Mouse (Mus musculus) hindbrain, embryonic 11.5 days (tissue): ENCODE measurements at regions not wholly inside any gene's neighbourhood (a gene's known extent, or its start where the extent isn't known, plus 50 kb on each side); places are given as distances from the start of the nearest gene placed in this dataset.

Experiments used
- ATAC-seq: fragments of 200-750 bp; cut with Nextera tagmentation; 2 replicates; pipeline ENCODE4 v1.8.0; 2017; ENCODE audit warnings: mild to moderate bottlenecking, moderate TSS enrichment, moderate library complexity; ENCODE audit not compliant: low FRiP score
- DNase-seq: peaks from one replicate; pipeline ENCODE4 v3.0.0-alpha.2; 2015; ENCODE audit warnings: low spot score
- H3K27ac ChIP-seq: fragments of 300-500 bp; sonication (generic); 2 replicates; pipeline ENCODE4 v1.5.1; 2014; ENCODE audit warnings: mild to moderate bottlenecking, low read depth, low read length
- H3K27me3 ChIP-seq: fragments of 300-500 bp; sonication (generic); 2 replicates; pipeline ENCODE4 v1.6.1; 2014; ENCODE audit warnings: mild to moderate bottlenecking, low read length, moderate library complexity, mixed read lengths; ENCODE audit not compliant: control insufficient read depth, insufficient read depth
- H3K36me3 ChIP-seq: fragments of 300-500 bp; sonication (generic); 2 replicates; pipeline ENCODE4 v1.6.1; 2014; ENCODE audit warnings: mild to moderate bottlenecking, low read length, moderate library complexity, mixed read lengths; ENCODE audit not compliant: control insufficient read depth, insufficient read depth
- H3K4me1 ChIP-seq: fragments of 300-500 bp; sonication (generic); replicated peaks from 2 replicates; pipeline ENCODE4 v1.6.1; 2014; ENCODE audit warnings: low read length, mixed read lengths; ENCODE audit not compliant: control insufficient read depth, insufficient read depth
- H3K4me2 ChIP-seq: fragments of 300-500 bp; sonication (generic); replicated peaks from 2 replicates; pipeline ENCODE4 v1.6.1; 2014; ENCODE audit warnings: mild to moderate bottlenecking, low read depth, low read length
- H3K4me3 ChIP-seq: fragments of 300-500 bp; sonication (generic); 2 replicates; pipeline ENCODE4 v1.5.1; 2014; ENCODE audit warnings: low read depth, low read length
- H3K9ac ChIP-seq: fragments of 300-500 bp; sonication (generic); 2 replicates; pipeline ENCODE4 v1.6.1; 2014; ENCODE audit warnings: low read depth, low read length
- H3K9me3 ChIP-seq: fragments of 300-500 bp; sonication (generic); 2 replicates; pipeline ENCODE4 v1.6.1; 2016; ENCODE audit warnings: low read length; ENCODE audit not compliant: control insufficient read depth
- WGBS: fragments of 180-500 bp; shearing (Covaris S2); extraction: QIAGEN DNeasy Blood & Tissue Kit; methylation state at CpG from one replicate; pipeline ENCODE4 v1.1.7; 2014; 5-methylcytosine and 5-hydroxymethylcytosine counted together

GRCm38 (mm10) chr9:68462755-68463154 is 190.8 kb upstream of the Rora start:
- DNase-seq, result no peak

GRCm38 (mm10) chr9:68463637-68464304 is 189.8 kb upstream of the Rora start:
- no peak for DNase-seq
- ATAC-seq, result no peak

More at GRCm38 (mm10) chr9:68462755-68463154, 190.8 kb upstream of the Rora start:
- H3K4me1 ChIP-seq, result no peaks in the 10 kb centered on the region
- no peak overlapping the region for H3K4me3 ChIP-seq
- H3K27me3 ChIP-seq, result no peaks in the 10 kb centered on the region
- ATAC-seq, result no peak
- no peaks in the 10 kb centered on the region for H3K9me3 ChIP-seq
- H3K36me3 ChIP-seq, result no peaks in the 10 kb centered on the region
- no peak overlapping the region for H3K4me2 ChIP-seq
- no peak overlapping the region for H3K27ac ChIP-seq
- 90% methylated on average over 5 of the region's 5 CpGs for WGBS
- H3K9ac ChIP-seq, result no peak overlapping the region

GRCm38 (mm10) chr9:68466671-68467070 is 186.9 kb upstream of the Rora start:
- DNase-seq (no peak), ATAC-seq (no peak)
- Histone ChIP-seq H3K27me3 (no peaks in the 10 kb centered on the region), H3K9me3 (no peaks in the 10 kb centered on the region), H3K4me1 (no peaks in the 10 kb centered on the region), H3K36me3 (no peaks in the 10 kb centered on the region), H3K4me2 (no peak overlapping the region), H3K9ac (no peak overlapping the region), H3K4me3 (no peak overlapping the region), H3K27ac (no peak overlapping the region)
- 85% methylated on average over 5 of the region's 5 CpGs for WGBS

More at GRCm38 (mm10) chr9:68463637-68464304, 189.8 kb upstream of the Rora start:
- H3K4me3 ChIP-seq, result no peak overlapping the region
- no peaks in the 10 kb centered on the region for H3K36me3 ChIP-seq
- H3K9me3 ChIP-seq, result no peaks in the 10 kb centered on the region
- H3K9ac ChIP-seq, result no peak overlapping the region
- WGBS, result 81% methylated on average over 4 of the region's 4 CpGs
- no peaks in the 10 kb centered on the region for H3K27me3 ChIP-seq
- no peak overlapping the region for H3K27ac ChIP-seq
- no peak overlapping the region for H3K4me2 ChIP-seq
- H3K4me1 ChIP-seq, result no peaks in the 10 kb centered on the region

- 93% methylated on average over 12 of the region's 12 CpGs for WGBS
- no peaks in the 10 kb centered on the region; the same call in 1 of the 2 replicates for H3K4me1 ChIP-seq
- ATAC-seq (no peak), DNase-seq (no peak)
- no peak overlapping the region for H3K9ac ChIP-seq
- no peaks in the 10 kb centered on the region for H3K27me3 ChIP-seq
- H3K36me3 ChIP-seq, result no peaks in the 10 kb centered on the region
- H3K4me2 ChIP-seq, result no peak overlapping the region
- H3K27ac ChIP-seq, result no peak overlapping the region
- no peaks in the 10 kb centered on the region for H3K9me3 ChIP-seq
- no peak overlapping the region for H3K4me3 ChIP-seq
Observed at GRCm38 (mm10) chr9:68476391-68476790, 177.2 kb upstream of the Rora start.

GRCm38 (mm10) chr9:68477466-68477865 is 176.1 kb upstream of the Rora start:
- DNase-seq (no peak), ATAC-seq (no peak)
- no peaks in the 10 kb centered on the region for H3K9me3 ChIP-seq
- H3K36me3 ChIP-seq, result no peaks in the 10 kb centered on the region
- no peaks in the 10 kb centered on the region for H3K27me3 ChIP-seq
- no peak overlapping the region for H3K27ac ChIP-seq
- H3K4me2 ChIP-seq, result no peak overlapping the region
- WGBS, result 57% methylated on average over 3 of the region's 3 CpGs
- no peak overlapping the region for H3K4me3 ChIP-seq
- no peaks in the 10 kb centered on the region; the same call in 1 of the 2 replicates for H3K4me1 ChIP-seq
- no peak overlapping the region for H3K9ac ChIP-seq

- no peak for ATAC-seq
- H3K4me1 ChIP-seq, result no peaks in the 10 kb centered on the region
- no peaks in the 10 kb centered on the region for H3K36me3 ChIP-seq
- WGBS, result 87% methylated on average over 5 of the region's 5 CpGs
- no peak overlapping the region for H3K4me2 ChIP-seq
- no peak overlapping the region for H3K27ac ChIP-seq
- no peak for DNase-seq
- H3K9me3 ChIP-seq, result no peaks in the 10 kb centered on the region
- no peak overlapping the region for H3K4me3 ChIP-seq
- H3K27me3 ChIP-seq, result no peaks in the 10 kb centered on the region
- no peak overlapping the region for H3K9ac ChIP-seq
Observed at GRCm38 (mm10) chr9:68486646-68487045, 166.9 kb upstream of the Rora start.

GRCm38 (mm10) chr9:68491151-68491550 is 162.4 kb upstream of the Rora start:
- DNase-seq, result no peak
- no peak for ATAC-seq
- Histone ChIP-seq H3K27me3 (no peaks in the 10 kb centered on the region), H3K36me3 (no peaks in the 10 kb centered on the region), H3K4me1 (no peaks in the 10 kb centered on the region), H3K4me3 (no peak overlapping the region), H3K9ac (no peak overlapping the region), H3K27ac (no peak overlapping the region), H3K9me3 (no peaks in the 10 kb centered on the region), H3K4me2 (no peak overlapping the region)
- 85% methylated on average over 2 of the region's 2 CpGs for WGBS

- WGBS, result 48% methylated on average over 5 of the region's 5 CpGs
- H3K9ac ChIP-seq, result no peak overlapping the region
- H3K4me3 ChIP-seq, result no peak overlapping the region
- ATAC-seq (no peak), DNase-seq (no peak)
- no peak overlapping the region for H3K27ac ChIP-seq
- H3K9me3 ChIP-seq, result no peaks in the 10 kb centered on the region
- no peaks in the 10 kb centered on the region for H3K36me3 ChIP-seq
- no peaks in the 10 kb centered on the region for H3K27me3 ChIP-seq
- H3K4me1 ChIP-seq, result no peaks in the 10 kb centered on the region
- no peak overlapping the region for H3K4me2 ChIP-seq
Observed at GRCm38 (mm10) chr9:68521218-68521617, 132.4 kb upstream of the Rora start.

- DNase-seq (no peak), ATAC-seq (no peak)
- H3K27ac ChIP-seq, result no peak overlapping the region
- no peaks in the 10 kb centered on the region for H3K9me3 ChIP-seq
- no peaks in the 10 kb centered on the region for H3K36me3 ChIP-seq
- 75% methylated on average over 14 of the region's 14 CpGs for WGBS
- no peaks in the 10 kb centered on the region for H3K27me3 ChIP-seq
- H3K4me2 ChIP-seq, result no peak overlapping the region
- H3K9ac ChIP-seq, result no peak overlapping the region
- H3K4me1 ChIP-seq, result no peaks in the 10 kb centered on the region
- no peak overlapping the region for H3K4me3 ChIP-seq
Observed at GRCm38 (mm10) chr9:68561767-68562552, 91.6 kb upstream of the Rora start.
